Mouse (Mus musculus): Measurements from ENCODE around the gene Rhcg. TPM values are rescaled to one million over a fixed set of nuclear protein-coding genes. Genes with fewer than 3 reads are reported as not detected.

Gene Rhcg
- polyA plus RNA-seq (2012; rRNA removed), result 0.07 TPM in 1 of 2 replicates, not detected in the other

GRCm38 (mm10) chr7:79617418-79617817 is at the start of gene Rhcg:
TSS of gene Rhcg (minus strand) at chr7:79617657.

GRCm38 (mm10) chr7:79659578-79660290 is 42.3 kb upstream of the Rhcg start, which contains the start of gene Ticrr:
TSS of gene Ticrr (plus strand) at chr7:79660196.

Other genes with a start within 250 kb of the Rhcg start
- gene Rlbp1, start 230.6 kb downstream of the Rhcg start, polyA plus RNA-seq (2012; rRNA removed), result not detected in 2 replicates
- gene Fanci, start 225.7 kb downstream of the Rhcg start, polyA plus RNA-seq (2012; rRNA removed), result 0.88 and 1.2 TPM in 2 replicates
- 57.6 and 58.8 TPM in 2 replicates for gene Polg, start 151.3 kb downstream of the Rhcg start, polyA plus RNA-seq (2012; rRNA removed)
- gene Ticrr, start 42.5 kb upstream of the Rhcg start, polyA plus RNA-seq (2012; rRNA removed), result 0.97 and 1.4 TPM in 2 replicates
- gene Kif7, start 98.1 kb upstream of the Rhcg start, polyA plus RNA-seq (2012; rRNA removed), result 1.5 and 2.1 TPM in 2 replicates
- 16.0 and 26.6 TPM in 2 replicates for gene Plin1, start 115.2 kb upstream of the Rhcg start, polyA plus RNA-seq (2012; rRNA removed)
- gene Pex11a, start 125.5 kb upstream of the Rhcg start, polyA plus RNA-seq (2012; rRNA removed), result 15.4 and 17.3 TPM in 2 replicates
- gene Wdr93, start 125.5 kb upstream of the Rhcg start, polyA plus RNA-seq (2012; rRNA removed), result 0.10 and 0.17 TPM in 2 replicates
- gene Mesp1, start 176.1 kb upstream of the Rhcg start, polyA plus RNA-seq (2012; rRNA removed), result 0.26 and 0.29 TPM in 2 replicates
- 0.80 and 0.98 TPM in 2 replicates for gene Mesp2, start 193.1 kb upstream of the Rhcg start, polyA plus RNA-seq (2012; rRNA removed)
- 21.2 and 22.2 TPM in 2 replicates for gene Anpep, start 243.4 kb upstream of the Rhcg start, polyA plus RNA-seq (2012; rRNA removed)

Data from colon, adult 2 months (tissue).